Mouse (Mus musculus) embryo, embryonic 11.5 days (tissue): ENCODE data around the gene Acox1.

Source experiments
- DNase-seq: peaks from one replicate; pipeline ENCODE4 v3.0.0-alpha.2; 2012; ENCODE audit warnings: low read depth, low spot score

The Acox1 gene

GRCm38 (mm10) chr11:116210696-116211095, 11.9 kb upstream of the Acox1 start:
- DNase-seq, result no peak

GRCm38 (mm10) chr11:116209257-116209656, 10.4 kb upstream of the Acox1 start:
- DNase-seq, result no peak

- no peak for DNase-seq
These were observed 9.8 kb upstream of the Acox1 start for GRCm38 (mm10) chr11:116208660-116209059.

DNA sequence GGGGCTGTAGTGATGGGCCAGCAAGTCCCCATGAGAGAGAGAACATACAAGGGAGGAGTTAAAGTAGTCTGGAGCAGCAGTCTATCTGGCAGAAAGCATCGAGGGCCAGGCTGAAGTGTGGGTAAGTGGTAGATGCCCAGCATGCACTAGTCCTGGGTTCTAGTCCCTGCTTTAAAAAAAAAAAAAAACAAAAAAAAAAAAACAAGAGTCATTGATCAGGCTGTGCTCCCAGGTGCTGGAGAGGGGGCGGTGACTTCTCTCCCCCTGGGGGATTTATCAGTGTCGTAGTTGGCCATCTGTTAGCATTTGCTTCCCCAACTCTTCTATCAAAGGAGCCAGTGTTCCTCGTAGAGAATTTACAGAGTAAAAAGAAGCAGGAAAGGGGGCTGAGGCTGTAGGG, 7.8 kb upstream of the Acox1 start:
- DNase-seq, result no peak

GRCm38 (mm10) chr11:116203150-116203549, 4.3 kb upstream of the Acox1 start:
- no peak for DNase-seq

DNA sequence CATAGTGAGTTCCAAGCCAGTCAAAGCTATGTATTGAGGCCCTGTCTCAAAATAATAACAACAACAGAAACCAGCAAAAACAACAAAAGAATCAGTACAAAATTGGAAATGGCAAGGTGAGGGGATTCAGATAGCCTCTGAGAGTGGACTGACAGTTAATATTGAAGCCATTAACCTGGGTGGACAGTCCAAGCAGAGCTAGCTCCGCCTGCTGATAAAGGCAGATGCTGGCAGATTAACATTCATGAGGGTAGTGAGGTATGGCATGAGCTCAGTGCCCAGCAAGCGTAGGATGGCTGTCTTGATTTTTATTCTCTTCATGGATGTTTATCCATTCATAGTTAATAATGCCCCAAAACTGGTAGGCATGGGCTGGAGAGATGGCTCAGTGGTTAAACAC, 2.3 kb upstream of the Acox1 start:
- no peak for DNase-seq

DNA sequence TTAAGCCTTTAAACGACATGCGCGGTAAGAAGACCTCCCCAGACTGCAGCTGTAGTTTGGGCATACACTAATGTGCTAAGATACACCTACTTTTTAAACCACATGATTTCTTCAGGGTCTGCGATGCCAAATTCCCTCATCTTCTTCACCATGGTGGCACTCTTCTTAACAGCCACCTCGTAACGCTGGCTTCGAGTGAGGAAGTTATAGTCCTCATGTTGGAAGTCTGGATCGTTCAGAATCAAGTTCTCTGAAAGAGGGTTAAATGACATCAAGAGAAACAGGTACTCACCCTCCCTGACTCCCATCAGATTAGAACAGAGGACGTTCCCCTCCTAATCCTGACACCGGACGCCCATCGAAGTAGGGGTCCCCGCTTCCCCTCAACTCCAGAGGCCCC, 713 bp downstream of the Acox1 start:
- no peak for DNase-seq

- DNase-seq, result no peak
These were observed 1.3 kb downstream of the Acox1 start for GRCm38 (mm10) chr11:116197584-116197906.

DNA sequence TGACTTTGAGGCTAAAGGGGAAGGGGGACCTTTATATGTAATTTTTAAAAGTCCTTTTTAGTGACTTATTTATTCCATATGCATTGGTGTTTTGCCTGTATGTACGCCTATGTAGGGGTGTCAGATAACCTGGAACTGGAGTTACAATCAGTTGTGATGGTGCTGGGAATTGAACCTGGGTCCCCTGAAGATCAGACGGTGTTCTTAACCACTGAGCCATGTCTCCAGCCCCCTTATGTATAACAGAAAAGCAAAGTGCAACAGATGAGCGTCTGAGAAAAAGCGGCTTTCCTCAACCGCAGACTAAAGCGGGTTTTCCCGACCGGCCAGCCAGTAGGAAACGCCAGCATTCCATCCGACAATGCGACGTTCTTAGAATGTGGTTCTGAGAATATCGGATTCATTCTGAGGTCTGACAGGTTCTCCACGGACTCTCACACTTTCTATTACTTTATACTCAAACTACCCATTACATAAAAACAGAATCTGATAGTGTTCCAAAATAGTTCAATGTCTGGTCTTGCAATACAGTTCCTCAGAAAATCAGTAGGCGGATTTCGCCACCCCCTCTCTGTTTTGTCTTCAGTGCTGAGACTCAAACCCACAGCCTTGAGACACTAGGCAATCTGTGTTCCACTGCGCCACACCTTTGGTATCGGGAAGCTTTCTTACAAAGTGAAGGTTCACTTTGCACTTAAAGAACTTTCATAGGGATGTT, 1.8 kb downstream of the Acox1 start:
- no peak for DNase-seq

DNA sequence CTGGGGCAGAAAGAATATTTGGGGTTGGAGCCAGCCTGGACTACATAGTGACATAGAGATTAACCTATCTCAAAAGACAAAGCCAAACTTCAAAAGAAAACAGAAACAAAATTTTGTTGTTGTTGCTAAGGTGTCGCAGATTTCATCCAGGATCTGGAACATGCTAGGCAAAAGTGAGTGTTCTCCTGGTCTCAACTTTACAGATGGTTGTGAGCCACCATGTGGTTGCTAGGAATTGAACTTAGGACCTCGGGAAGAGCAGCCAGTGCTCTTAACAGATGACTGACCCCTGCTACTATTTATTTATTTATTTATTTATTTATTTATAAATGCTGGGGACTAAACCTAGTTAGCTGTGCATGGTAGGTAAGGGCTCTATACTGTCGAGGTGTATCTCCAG, 2.5 kb downstream of the Acox1 start:
- DNase-seq, result no peak

DNA sequence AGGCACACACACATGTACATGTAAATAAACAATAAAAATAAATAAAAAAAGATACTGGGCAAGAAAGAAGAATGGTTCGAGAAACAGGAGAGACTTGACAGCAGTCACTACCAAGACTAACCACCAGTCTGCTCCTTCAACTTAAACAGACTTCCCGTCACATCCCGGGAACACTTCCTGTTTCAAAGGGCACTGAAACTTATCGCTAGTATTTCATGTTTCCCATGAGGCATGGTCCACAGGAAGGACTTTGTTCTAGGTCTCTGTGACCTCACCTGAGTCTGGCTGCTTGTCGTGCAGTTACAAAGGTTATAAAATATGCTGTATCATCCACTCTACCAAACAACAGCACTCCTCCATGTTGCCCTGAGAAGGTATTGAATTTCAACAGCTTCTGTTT, 3.6 kb downstream of the Acox1 start:
- no peak for DNase-seq

GRCm38 (mm10) chr11:116194619-116195018, 4.2 kb downstream of the Acox1 start:
- DNase-seq, result no peak

- no peak for DNase-seq
These were observed 11.5 kb downstream of the Acox1 start for GRCm38 (mm10) chr11:116187226-116187930.

- DNase-seq, result no peak
These were observed 12.5 kb downstream of the Acox1 start for GRCm38 (mm10) chr11:116186360-116186759.

DNA sequence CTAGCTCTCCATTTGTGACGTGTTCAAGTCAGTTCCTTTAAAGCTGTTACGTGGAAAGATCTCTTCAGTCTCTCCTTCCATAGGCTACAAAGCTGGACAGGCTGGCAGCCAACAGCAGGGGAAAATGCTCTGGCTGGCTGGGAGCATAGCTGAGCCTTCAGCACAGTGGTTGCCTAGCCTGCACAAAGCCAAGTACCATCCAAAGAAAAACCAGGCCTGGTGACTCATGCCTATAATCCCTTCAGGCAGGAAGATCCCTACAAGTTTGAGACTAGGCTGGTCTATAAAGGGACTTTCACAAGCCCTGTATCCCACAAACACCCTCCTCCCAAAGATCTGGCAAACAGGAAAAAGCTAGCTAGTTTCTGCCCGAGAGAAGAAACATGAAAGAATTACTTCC, 13.0 kb downstream of the Acox1 start:
- no peak for DNase-seq

DNA sequence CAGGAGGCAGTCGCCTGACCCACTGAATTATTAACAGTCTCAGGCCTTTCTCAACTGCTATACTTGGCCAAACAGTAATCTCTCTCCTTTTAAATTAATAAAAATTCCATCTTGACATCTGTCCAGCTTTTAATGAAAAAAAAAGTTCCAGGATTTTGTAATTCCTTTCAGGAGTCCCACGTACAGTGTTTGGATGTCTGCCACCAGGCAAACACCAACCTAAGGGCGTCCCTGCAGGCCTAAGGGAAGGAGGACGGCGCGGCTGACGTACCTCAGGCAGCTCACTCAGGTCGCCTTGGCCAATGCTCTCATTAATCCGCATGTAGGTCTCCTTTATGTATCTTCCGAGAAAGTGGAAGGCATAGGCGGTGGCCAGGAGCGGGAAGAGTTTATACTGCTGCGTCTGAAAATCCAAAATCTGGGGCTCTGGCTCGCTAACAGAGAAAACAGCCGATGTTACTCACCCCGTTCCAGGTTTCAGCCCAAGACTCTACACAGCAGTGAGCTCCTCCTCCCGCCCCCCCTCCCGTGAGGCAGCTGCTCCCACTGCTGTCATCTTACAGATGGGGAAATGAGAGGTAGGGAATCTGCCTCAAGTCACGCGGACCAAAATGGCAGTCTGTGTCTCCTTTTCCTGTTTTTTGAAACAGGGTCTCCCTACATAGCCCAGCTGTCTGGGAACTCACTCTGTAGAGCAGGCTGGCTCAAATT, 20.3 kb downstream of the Acox1 start:
- DNase-seq, result no peak

DNA sequence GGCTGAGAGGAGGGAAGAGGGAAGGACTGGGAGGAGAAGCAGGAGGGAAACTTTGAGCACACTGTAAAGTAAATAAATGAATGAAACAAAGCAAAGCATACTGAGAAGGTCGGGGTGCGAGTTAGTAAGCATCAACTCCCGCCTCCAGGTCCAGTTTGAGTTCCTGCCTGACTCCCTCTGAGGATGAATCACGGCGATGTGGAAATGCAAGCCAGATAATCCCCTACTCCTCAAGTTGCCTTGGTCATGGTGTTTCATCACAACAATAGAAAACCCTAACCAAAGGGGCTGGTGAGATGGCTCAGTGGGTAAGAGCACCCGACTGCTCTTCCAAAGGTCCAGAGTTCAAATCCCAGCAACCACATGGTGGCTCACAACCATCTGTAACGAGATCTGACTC, 22.8 kb downstream of the Acox1 start:
- no peak for DNase-seq

DNA sequence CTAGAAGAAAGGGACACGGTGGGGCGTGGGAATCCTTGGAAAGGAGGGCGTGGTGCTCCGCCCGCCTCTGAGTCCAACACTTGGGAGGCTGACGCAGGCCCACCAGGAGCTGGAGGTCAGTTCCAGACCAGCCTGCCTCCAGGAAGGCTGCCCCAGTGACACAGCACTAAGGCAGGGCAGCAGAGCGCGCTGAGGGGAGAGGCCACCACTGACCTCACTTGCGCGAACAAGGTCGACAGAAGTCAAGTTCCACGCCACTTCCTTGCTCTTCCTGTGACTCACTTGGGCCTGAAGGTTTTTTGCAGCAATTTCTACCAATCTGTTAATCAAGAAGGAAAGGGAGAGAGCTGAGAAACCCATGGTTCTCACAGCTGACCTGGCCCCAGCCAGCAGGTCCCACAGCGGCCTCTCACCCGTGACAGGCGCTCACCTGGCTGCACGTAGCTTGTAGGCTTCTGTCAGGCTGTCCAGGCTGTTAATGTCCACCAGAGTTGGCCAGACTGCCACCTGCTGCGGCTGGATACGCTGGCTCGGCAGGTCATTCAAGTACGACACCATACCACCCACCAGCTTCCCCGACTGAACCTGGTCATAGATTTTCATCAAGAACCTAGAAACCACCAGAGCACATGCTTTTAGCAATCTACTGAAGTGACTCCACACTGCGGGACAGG, 23.9 kb downstream of the Acox1 start:
- no peak for DNase-seq

DNA sequence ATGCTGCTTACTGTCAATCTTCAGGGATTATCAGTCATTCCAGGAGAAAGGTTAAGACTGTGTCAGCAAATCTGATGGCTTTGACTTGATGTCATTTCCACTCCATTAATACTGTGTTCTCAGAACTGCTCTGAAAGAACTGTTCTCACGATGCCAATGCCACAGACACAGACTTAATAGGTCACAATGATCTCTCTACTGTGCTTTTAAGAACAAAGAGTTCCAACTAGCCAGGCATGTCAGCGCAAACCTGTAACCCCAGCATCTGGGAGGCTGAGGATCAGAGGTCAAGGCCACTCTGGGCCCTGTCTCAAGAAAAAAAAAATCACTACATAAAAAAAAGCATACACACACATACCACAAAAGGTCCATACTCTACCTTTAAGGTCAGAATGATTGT, 26.9 kb downstream of the Acox1 start:
- no peak for DNase-seq

- no peak for DNase-seq
These were observed 28.6 kb downstream of the Acox1 start for GRCm38 (mm10) chr11:116170003-116170800.

DNA sequence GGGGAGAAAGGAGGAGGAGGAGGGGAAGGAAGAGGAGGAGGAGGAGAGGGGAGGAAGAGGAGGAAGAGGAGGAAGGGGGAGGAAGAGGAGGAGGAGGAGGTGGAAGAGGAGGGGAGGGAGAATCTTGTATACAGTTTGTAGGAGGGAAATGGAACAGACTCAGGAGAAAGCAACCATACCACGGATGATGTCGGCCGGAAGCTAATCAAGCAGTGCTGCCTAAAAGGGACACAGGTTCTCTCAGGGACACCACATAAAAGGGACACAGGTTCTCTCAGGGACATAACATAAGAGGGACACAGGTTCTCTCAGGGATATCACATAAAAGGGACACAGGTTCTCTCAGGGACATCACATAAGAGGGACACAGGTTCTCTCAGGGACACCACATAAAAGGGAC, 29.6 kb downstream of the Acox1 start:
- DNase-seq, result no peak
